Mouse (Mus musculus) embryonic fibroblast, embryonic 13.5 days (primary cell): Measurements from ENCODE around the gene Dazl.

Source experiments
- CTCF ChIP-seq: IDR thresholded peaks from 2 replicates; pipeline ENCODE4 v1.5.1; 2011; ENCODE audit warnings: mild to moderate bottlenecking, control low read depth, low read length, moderate library complexity, borderline replicate concordance; ENCODE audit not compliant: insufficient read depth
- POLR2A ChIP-seq: IDR thresholded peaks from 2 replicates; pipeline ENCODE4 v1.6.1; 2011; ENCODE audit warnings: low read depth, mild to moderate bottlenecking, control low read depth, low read length, moderate library complexity

- no peak for TF ChIP-seq POLR2A
- TF ChIP-seq CTCF = no peak
Measured at GRCm38 (mm10) chr17:50284845-50285244, 8.6 kb downstream of the Dazl start.
